ENCODE assay signal across 22 mouse cellular contexts in the genomic region with DNA sequence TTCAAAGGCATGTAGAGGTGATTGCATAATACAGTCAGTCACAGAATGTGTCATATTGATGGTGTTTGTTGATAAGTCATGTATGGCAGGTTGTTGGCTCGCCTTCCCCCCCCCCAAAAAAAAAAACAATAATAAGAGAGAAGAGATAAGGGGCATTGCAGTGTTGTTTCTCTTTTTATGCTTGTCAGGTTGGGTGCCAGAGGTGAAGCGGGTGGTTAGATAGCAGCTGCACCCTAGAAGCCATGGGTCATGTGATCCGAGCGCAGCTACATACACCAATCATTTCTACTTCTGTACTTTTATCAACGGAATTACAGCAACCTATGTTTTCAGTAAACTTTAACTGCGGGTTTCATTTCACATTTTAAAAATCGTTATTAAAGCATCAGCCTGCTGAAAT.
DNase-seq lines count a peak whose midpoint lies in the region; ATAC-seq lines count a peak whose summit lies in the region.
"Had no signal": no experiment of that assay in that cellular context is flagged by ENCODE, and none has a peak within 500 bp of the region (broad histone marks: within the 10 kb centered on the region; RNA-seq: fewer than 3 reads in every experiment).

No protein-coding gene starts in this region.

- H3K4me3 ChIP-seq in kidney, embryonic 15.5 days (replicated peaks), result no peak overlapping the region
- H3K4me3 ChIP-seq: embryonic facial prominence, embryonic 15.5 days; erythroblast, embryonic 14.5 days; forebrain, embryonic 10.5 days; heart, embryonic 10.5 days; hindbrain, embryonic 13.5 days had no signal

- DNase-seq in thymus, postnatal 10 days (ENCODE audit: low spot score in 2 of 2), result peak; percentile 22 to 25
- DNase-seq in thymus, adult 18-20 months, result no peak
- DNase-seq in MEL-GATA-1-ER (ENCODE audit: extremely low read depth, low read depth), result peak; percentile 57
- peak; percentile 45 for DNase-seq in thymus, postnatal 14 days
- DNase-seq in left cerebral cortex, adult 11 months (ENCODE audit: low spot score), result no peak
- DNase-seq in layer of hippocampus, postnatal 36 days, result no peak
- DNase-seq: adrenal gland, adult 8-10 months; adrenal gland, postnatal 36 days; cerebellum, adult 2 months; cerebellum, postnatal 10 days; embryo, embryonic 11 days; heart, adult 18-20 months; heart, postnatal 10 days; heart, postnatal 4 days had no signal

- peaks cover 14% of the 10 kb centered on the region for H3K4me1 ChIP-seq in kidney, embryonic 15.5 days

- H3K4me2 ChIP-seq in kidney, embryonic 15.5 days, result no peak overlapping the region
- H3K4me2 ChIP-seq: embryonic facial prominence, embryonic 15.5 days; hindbrain, embryonic 13.5 days had no signal

- H3K27ac ChIP-seq in kidney, embryonic 15.5 days, result no peak overlapping the region
- H3K27ac ChIP-seq: embryonic facial prominence, embryonic 15.5 days; forebrain, embryonic 10.5 days; heart, embryonic 10.5 days; hindbrain, embryonic 13.5 days had no signal

- WGBS in kidney, embryonic 15.5 days, result 84% methylated on average over 7 of the region's 7 CpGs

- no peak for ATAC-seq in kidney, embryonic 15.5 days (replicated peaks; ENCODE audit: low FRiP score)
- ATAC-seq: CD4-positive, CD25-positive, alpha-beta regulatory T cell, adult 4 months; forebrain, embryonic 14.5 days had no signal

- H3K36me3 ChIP-seq in kidney, embryonic 15.5 days, result no peaks in the 10 kb centered on the region
- H3K36me3 ChIP-seq: embryonic facial prominence, embryonic 15.5 days; forebrain, embryonic 10.5 days; heart, embryonic 10.5 days; hindbrain, embryonic 13.5 days had no signal

- no peaks in the 10 kb centered on the region for H3K9me3 ChIP-seq in kidney, embryonic 15.5 days (replicated peaks)
- H3K9me3 ChIP-seq: embryonic facial prominence, embryonic 15.5 days; forebrain, embryonic 10.5 days; heart, embryonic 10.5 days; hindbrain, embryonic 13.5 days had no signal

- no peaks in the 10 kb centered on the region for H3K27me3 ChIP-seq in kidney, embryonic 15.5 days
- H3K27me3 ChIP-seq: embryonic facial prominence, embryonic 15.5 days; hindbrain, embryonic 13.5 days had no signal

- no peak overlapping the region for H3K9ac ChIP-seq in kidney, embryonic 15.5 days
- H3K9ac ChIP-seq: embryonic facial prominence, embryonic 15.5 days; hindbrain, embryonic 13.5 days had no signal

Comparison
In these comparisons a context has a peak if more than half of its experiments do, and no peak if none do; other contexts are left out.
1. DNase-seq: peak in thymus, postnatal 10 days (2 of 2), MEL-GATA-1-ER (single experiment) and thymus, postnatal 14 days (single experiment); none in thymus, adult 18-20 months (0 of 2), left cerebral cortex, adult 11 months (single experiment) and layer of hippocampus, postnatal 36 days (0 of 2).